Mouse (Mus musculus) frontal cortex, adult 2 months (tissue): ENCODE results near the gene Gapt. TPM values are rescaled to one million over a fixed set of nuclear protein-coding genes. Genes with fewer than 3 reads are reported as not detected.
"Not testable (repeated sequence)": the region's sequence is repeated elsewhere in the genome, so short reads cannot be mapped to it uniquely, and the experiment has no call there.

Source experiments
- DNase-seq, 2 experiments: peaks; one replicate each; pipeline ENCODE4 v3.0.0; 2022; ENCODE audit warnings: low spot score in 1 of 2; ENCODE audit errors: extremely low spot score in 1 of 2
- polyA plus RNA-seq: library from polyadenylated mRNA; depleted of rRNA; stranded (reverse); fragments of >200 nt; gene quantifications from 2 replicates; pipeline ENCODE4 v1.2.3, GENCODE M21; 2012; rRNA removed

The Gapt gene
- not detected in 2 replicates for polyA plus RNA-seq

DNA sequence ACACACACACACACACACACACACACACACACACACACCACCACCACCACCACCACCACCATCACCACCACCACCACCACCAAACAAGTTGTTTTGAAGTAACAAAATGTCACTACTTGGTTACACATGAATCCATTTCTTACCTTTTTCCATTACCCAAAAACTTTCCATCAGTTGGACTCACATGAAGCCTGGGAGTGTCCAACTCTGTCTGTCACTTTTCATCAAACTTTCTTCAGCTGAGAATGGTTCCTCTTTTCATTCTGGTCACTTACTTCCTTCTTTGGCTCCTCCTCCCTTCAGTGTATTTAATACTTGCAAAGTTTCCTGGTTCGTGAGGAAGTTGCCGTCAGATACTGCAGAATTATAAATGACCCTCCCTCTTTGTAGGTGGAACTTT, at the start of gene Gapt:
Gene Gapt (minus strand): TSS at position 259 of the 400 bp plus-strand sequence.
- no peak for DNase-seq

GRCm38 (mm10) chr13:110406152-110406551, 49.2 kb upstream of the Gapt start:
- peak in 1 of 2 experiments; percentile 28 for DNase-seq

DNA sequence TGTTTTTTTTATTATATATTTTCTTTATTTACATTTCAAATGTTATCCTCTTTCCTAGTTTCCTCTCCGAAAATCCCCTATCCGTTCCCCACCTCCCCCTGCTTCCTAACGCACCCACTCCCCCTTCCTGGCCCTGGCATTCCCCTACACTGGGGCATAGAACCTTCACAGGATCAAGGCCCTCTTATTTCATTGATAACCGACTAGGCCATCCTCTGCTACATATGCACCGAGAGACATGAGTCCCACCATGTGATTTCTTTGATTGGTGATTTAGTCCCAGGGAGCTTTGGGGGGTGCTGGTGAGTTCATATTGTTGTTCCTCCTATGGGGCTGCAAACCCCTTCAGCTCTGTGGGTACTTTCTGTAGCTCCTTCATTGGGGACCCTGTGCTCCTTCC, 47.7 kb upstream of the Gapt start:
- DNase-seq: not testable (repeated sequence)

DNA sequence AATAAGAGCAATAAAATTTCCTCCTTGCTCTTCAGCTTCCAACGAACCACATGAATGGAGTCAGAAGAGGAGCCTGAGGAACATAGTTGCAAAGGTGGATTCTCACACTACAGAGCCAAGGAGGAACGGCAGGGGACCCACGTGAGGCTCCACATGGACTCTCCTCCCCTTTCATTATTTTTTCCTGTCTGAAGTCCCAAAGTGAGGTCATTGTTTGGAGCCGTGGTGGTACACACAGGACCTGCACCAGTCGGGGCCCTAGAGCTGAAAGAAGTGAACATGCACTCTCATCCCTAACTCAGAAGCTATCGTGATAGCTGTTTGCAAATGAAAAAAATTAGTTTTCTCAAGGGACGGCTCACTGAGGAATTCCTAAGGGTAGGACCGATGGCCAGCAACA, 47.1 kb upstream of the Gapt start:
- no peak for DNase-seq

DNA sequence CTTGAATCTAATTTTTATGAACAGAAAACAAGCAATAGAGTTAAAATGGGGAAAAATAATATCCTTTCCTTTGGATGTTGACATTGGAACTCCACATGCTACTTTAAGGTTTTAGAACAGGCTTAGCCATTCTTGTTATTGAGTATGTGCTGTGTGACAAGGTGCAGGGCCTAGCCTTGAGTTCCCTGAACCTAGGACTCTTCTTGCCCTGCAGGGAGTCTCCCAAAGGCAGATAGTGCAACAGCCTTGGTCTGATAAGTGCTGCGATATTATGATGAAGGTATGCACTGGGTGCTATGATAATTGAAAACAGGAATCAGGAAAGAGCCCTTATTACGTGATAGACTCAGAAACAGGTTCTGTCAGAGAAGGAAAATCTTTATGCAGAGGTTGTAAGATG, 44.9 kb upstream of the Gapt start:
- DNase-seq: no peak

- DNase-seq: no peak
Measured at GRCm38 (mm10) chr13:110401443-110401842, 44.4 kb upstream of the Gapt start.

DNA sequence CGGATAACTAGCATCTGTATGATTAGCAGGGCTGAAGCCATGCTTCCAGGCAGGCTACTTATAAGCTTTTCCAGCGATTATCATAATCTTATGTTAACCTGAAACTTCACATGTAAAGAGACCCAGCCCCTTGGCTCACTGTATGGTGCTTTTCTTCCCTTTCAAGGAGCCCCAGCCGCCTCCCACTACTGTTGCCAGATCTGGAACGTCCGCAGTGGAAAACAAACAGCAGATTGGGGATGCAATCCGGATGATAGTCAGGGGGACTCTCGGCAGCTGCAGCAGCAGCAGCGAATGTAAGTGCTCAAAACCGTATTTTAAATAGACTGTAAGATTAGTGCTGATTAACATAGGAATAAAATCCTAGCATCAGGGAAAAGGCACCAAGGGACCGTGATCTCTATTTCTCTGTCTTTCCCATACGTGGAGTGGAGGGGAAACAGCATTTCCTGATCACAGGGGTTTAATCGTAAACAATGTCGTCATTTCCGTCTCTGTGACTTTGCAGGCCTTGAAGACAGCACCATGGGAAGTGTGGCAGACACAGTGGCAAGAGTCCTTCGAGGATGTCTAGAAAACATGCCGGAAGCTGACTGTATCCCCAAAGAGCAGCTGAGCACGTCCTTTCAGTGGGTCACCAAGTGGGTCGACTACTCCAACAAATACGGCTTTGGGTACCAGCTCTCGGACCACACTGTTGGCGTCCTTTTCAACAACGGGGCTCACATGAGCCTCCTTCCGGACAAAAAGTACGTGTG, 41.7 kb upstream of the Gapt start:
- peak in 1 of 2 experiments; percentile 34 for DNase-seq

- DNase-seq: no peak
Measured at GRCm38 (mm10) chr13:110397750-110398149, 40.8 kb upstream of the Gapt start.

- DNase-seq: no peak
Measured at GRCm38 (mm10) chr13:110395916-110396685, 39.1 kb upstream of the Gapt start.

- DNase-seq: peak in 1 of 2 experiments; percentile 39
Measured at GRCm38 (mm10) chr13:110395179-110395794, 38.3 kb upstream of the Gapt start.

GRCm38 (mm10) chr13:110394291-110395178, 37.5 kb upstream of the Gapt start, which contains the start of gene Plk2:
Gene Plk2 (plus strand): TSS chr13:110395046.
- peak; percentile 87 to 98 for DNase-seq

DNA sequence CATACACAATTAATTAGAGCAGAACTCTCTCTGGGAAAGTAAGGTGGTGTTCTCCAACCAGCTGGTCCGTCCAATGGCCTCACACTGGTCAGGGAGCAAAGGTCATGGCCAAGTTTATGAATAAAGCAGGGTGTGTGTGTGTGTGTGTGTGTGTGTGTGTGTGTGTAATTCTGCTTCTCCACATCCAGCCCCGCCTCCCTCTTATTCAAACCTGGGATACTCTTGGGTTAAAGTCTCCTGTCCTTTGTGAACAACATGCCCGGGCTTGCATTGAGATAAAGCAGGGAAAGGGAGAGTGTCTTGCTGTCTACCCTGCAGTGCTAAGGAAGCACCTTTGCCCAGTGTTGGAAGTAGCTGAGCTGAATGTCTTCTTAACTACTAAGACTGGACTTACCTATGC, 35.6 kb upstream of the Gapt start:
- no peak for DNase-seq

- DNase-seq: peak in 1 of 2 experiments; percentile 93
Measured at GRCm38 (mm10) chr13:110392210-110392609, 35.2 kb upstream of the Gapt start.

- DNase-seq: no peak
Measured at GRCm38 (mm10) chr13:110384514-110384913, 27.5 kb upstream of the Gapt start.

GRCm38 (mm10) chr13:110382447-110382901, 25.5 kb upstream of the Gapt start:
- peak in 1 of 2 experiments; percentile 58 for DNase-seq

GRCm38 (mm10) chr13:110369673-110370072, 12.7 kb upstream of the Gapt start:
- no peak for DNase-seq

DNA sequence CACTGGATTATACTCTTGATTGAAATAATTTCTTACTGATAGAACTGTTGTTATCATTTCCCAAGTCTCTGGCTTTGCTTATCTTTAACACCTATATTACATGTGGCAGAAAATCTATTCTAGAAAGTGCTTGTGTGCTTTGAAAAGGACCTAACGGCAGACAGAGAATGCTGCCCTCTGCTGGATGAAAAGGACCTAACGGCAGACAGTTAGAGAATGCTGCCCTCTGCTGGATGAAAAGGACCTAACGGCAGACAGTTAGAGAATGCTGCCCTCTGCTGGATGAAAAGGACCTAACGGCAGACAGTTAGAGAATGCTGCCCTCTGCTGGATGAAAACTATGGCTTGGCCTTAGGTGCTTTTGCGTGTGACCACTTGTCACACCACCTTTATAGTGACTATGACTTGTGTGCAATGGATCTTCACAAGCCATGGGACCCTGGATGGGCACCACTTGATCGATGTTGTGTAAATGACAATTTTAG, 11.6 kb upstream of the Gapt start:
- peak; percentile 34 to 89 for DNase-seq

DNA sequence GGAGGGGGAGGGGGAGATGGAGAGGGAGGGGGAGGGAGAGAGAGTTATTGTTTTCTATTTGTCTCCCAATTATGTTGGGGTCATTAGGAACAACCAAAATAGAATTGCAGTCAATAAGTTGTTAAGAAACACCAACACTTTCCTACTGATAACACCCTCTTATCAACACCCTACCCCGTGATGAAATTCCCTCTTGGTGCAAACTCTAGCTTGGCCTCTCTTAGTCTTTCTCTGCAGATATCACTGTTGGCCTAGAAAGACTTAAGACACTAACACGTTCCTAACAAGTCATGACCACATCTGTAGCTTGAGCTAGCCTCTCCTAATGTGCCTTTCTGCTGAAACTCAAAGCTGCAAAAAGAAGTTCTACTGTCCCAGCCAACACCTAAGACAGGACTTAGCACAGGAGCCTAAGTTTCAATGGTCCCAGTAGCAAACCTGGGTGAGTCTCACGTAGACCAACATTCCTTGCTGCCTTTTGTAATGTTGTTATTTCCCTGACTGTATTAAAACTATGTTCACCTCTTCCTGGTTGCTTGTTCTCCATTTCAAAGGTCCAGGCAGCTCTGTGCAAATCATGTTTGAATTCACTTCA, 11.1 kb upstream of the Gapt start:
- DNase-seq: no peak

GRCm38 (mm10) chr13:110366477-110366876, 9.5 kb upstream of the Gapt start:
- no peak for DNase-seq

GRCm38 (mm10) chr13:110363722-110364121, 6.7 kb upstream of the Gapt start:
- DNase-seq: no peak
